Mouse (Mus musculus) small intestine, adult 2 months (tissue): ENCODE results near the gene Hyal3.

Experiments used
- CTCF ChIP-seq: fragments of 200-500 bp; IDR thresholded peaks from 2 replicates; pipeline ENCODE4 v1.5.1; 2012; ENCODE audit warnings: low read depth, mild to moderate bottlenecking, control low read depth, inconsistent platforms, low read length, moderate library complexity, mixed read lengths; ENCODE audit not compliant: insufficient replicate concordance, insufficient read length; ENCODE audit errors: extremely low read depth
- POLR2A ChIP-seq: fragments of 200-500 bp; IDR thresholded peaks from 2 replicates; pipeline ENCODE4 v1.6.1; 2012; ENCODE audit warnings: low read depth, mild to moderate bottlenecking, control low read depth, inconsistent platforms, low read length, moderate library complexity

- TF ChIP-seq CTCF (no peak), POLR2A (no peak)
Observed at GRCm38 (mm10) chr9:107570016-107570415, 10.6 kb upstream of the Hyal3 start.
